Mouse (Mus musculus) brain, embryonic 14.5 days (tissue): ENCODE measurements around the gene Hhat. TPM values are rescaled to one million over a fixed set of nuclear protein-coding genes. Genes with fewer than 3 reads are reported as not detected.

Experiments
- DNase-seq: peaks from one replicate; pipeline ENCODE4 v3.0.0-alpha.2; 2011; ENCODE audit warnings: low read depth
- CTCF ChIP-seq: fragments of 200-500 bp; IDR thresholded peaks from 2 replicates; pipeline ENCODE4 v1.5.1; 2012; ENCODE audit warnings: inconsistent platforms, mild to moderate bottlenecking, moderate library complexity, borderline replicate concordance; ENCODE audit not compliant: insufficient read depth, insufficient read length; ENCODE audit errors: extremely low read depth
- POLR2A ChIP-seq: fragments of 200-500 bp; IDR thresholded peaks from 2 replicates; pipeline ENCODE4 v1.6.1; 2012; ENCODE audit warnings: mild to moderate bottlenecking, inconsistent platforms, borderline replicate concordance; ENCODE audit not compliant: poor library complexity, insufficient read depth, insufficient read length, severe bottlenecking; ENCODE audit errors: extremely low read depth
- polyA plus RNA-seq: library from polyadenylated mRNA; depleted of rRNA; stranded (reverse); fragments of >200 nt; gene quantifications from 2 replicates; pipeline ENCODE4 v1.2.3, GENCODE M21; 2012

Hhat gene
- polyA plus RNA-seq, 1 experiment: 3.8 TPM

- no peak for TF ChIP-seq POLR2A
- TF ChIP-seq CTCF: no peak
- no peak for DNase-seq
Observed at GRCm38 (mm10) chr1:192736002-192736426, 35.0 kb downstream of the Hhat start.

- no peak for DNase-seq
- TF ChIP-seq CTCF (no peak), POLR2A (no peak)
Observed at GRCm38 (mm10) chr1:192730517-192730916, 40.5 kb downstream of the Hhat start.

- TF ChIP-seq POLR2A (no peak), CTCF (peak; percentile 97)
- DNase-seq: peak; percentile 68
Observed at GRCm38 (mm10) chr1:192726996-192727624, 43.9 kb downstream of the Hhat start.

- DNase-seq: peak; percentile 80
- TF ChIP-seq POLR2A (no peak), CTCF (peak; percentile 81)
Observed at GRCm38 (mm10) chr1:192722147-192722546, 48.9 kb downstream of the Hhat start.

- TF ChIP-seq CTCF (no peak), POLR2A (no peak)
- peak; percentile 59 for DNase-seq
Observed at GRCm38 (mm10) chr1:192720156-192720555, 50.9 kb downstream of the Hhat start.

- TF ChIP-seq POLR2A (no peak), CTCF (peak; percentile 64; the same call in 1 of the 2 replicates)
- peak; percentile 67 for DNase-seq
Observed at GRCm38 (mm10) chr1:192711779-192712348, 59.2 kb downstream of the Hhat start.

GRCm38 (mm10) chr1:192700339-192701073 lies 70.5 kb downstream of the Hhat start:
- no peak for DNase-seq
- TF ChIP-seq POLR2A: no peak
- TF ChIP-seq CTCF: no peak

GRCm38 (mm10) chr1:192699101-192699500 lies 71.9 kb downstream of the Hhat start:
- DNase-seq: no peak
- no peak for TF ChIP-seq POLR2A
- TF ChIP-seq CTCF: no peak

GRCm38 (mm10) chr1:192696371-192696863 lies 74.6 kb downstream of the Hhat start:
- no peak for DNase-seq
- TF ChIP-seq POLR2A (no peak), CTCF (no peak)

- DNase-seq: no peak
- TF ChIP-seq CTCF: no peak
Observed at GRCm38 (mm10) chr1:192693644-192694043, 77.4 kb downstream of the Hhat start.

- DNase-seq: no peak
- TF ChIP-seq CTCF (no peak), POLR2A (no peak)
Observed at GRCm38 (mm10) chr1:192692982-192693381, 78.0 kb downstream of the Hhat start.
